Mouse (Mus musculus): ENCODE measurements around the gene Esp1. TPM values are rescaled to one million over a fixed set of nuclear protein-coding genes. Genes with fewer than 3 reads are reported as not detected.
"Not testable (repeated sequence)": the region's sequence is repeated elsewhere in the genome, so short reads cannot be mapped to it uniquely, and the experiment has no call there.

Esp1 gene
- not detected for polyA plus RNA-seq (2017; shearing (Covaris generic))

- no peak for ATAC-seq
These were observed at the start of gene Esp1 for GRCm38 (mm10) chr17:40726820-40727219. Gene Esp1, plus strand, starts transcription at chr17:40727120.

- no peak for ATAC-seq
These were observed 10.6 kb upstream of the Esp1 start for GRCm38 (mm10) chr17:40716273-40716672.

GRCm38 (mm10) chr17:40717055-40717454 lies 9.9 kb upstream of the Esp1 start:
- not testable (repeated sequence) for ATAC-seq

- no peak for ATAC-seq
These were observed 4.4 kb downstream of the Esp1 start for GRCm38 (mm10) chr17:40731296-40731695.

- ATAC-seq = no peak
These were observed 4.8 kb downstream of the Esp1 start for GRCm38 (mm10) chr17:40731724-40732123.

- ATAC-seq = peak; percentile 96
These were observed 36.7 kb downstream of the Esp1 start for GRCm38 (mm10) chr17:40763662-40764061.

- ATAC-seq = no peak
These were observed 40.2 kb downstream of the Esp1 start for GRCm38 (mm10) chr17:40767120-40767519.

Other genes starting within 250 kb of the Esp1 start
- not detected for gene Esp8, start 207.1 kb upstream of the Esp1 start, polyA plus RNA-seq (2017; shearing (Covaris generic))
- gene Esp6, start 165.6 kb upstream of the Esp1 start, polyA plus RNA-seq (2017; shearing (Covaris generic)) = not detected
- not detected for gene Esp4, start 128.5 kb upstream of the Esp1 start, polyA plus RNA-seq (2017; shearing (Covaris generic))
- gene Esp3, start 95.0 kb upstream of the Esp1 start, polyA plus RNA-seq (2017; shearing (Covaris generic)) = not detected
- not detected for gene Crisp2, start 79.9 kb downstream of the Esp1 start, polyA plus RNA-seq (2017; shearing (Covaris generic))
- 1 to 10 TPM in 1 of 2 experiments, under 1 TPM in 1; 0.28 to 2.0 TPM for gene Rhag, start 84.0 kb downstream of the Esp1 start, polyA plus RNA-seq (2017; shearing (Covaris generic))
- gene 9130008F23Rik, start 153.4 kb downstream of the Esp1 start, polyA plus RNA-seq (2017; shearing (Covaris generic)) = not detected
- gene Glyatl3, start 187.2 kb downstream of the Esp1 start, polyA plus RNA-seq (2017; shearing (Covaris generic)) = not detected
- 10 to 100 TPM; 16.3 to 17.4 TPM for gene Mut, start 207.6 kb downstream of the Esp1 start, polyA plus RNA-seq (2017; shearing (Covaris generic))
- gene Cenpq, start 207.9 kb downstream of the Esp1 start, polyA plus RNA-seq (2017; shearing (Covaris generic)) = 10 to 100 TPM; 36.6 to 37.1 TPM

All from activated CD4-positive, CD25-positive, alpha-beta regulatory T cell, adult 4 months (primary cell).